Mouse (Mus musculus): ENCODE results near the gene Tpsb2. TPM values are rescaled to one million over a fixed set of nuclear protein-coding genes. Genes with fewer than 3 reads are reported as not detected.

Tpsb2 gene
- polyA plus RNA-seq, 1 experiment from 2014 or later, result 0.20 TPM

GRCm38 (mm10) chr17:25345462-25345861 is 20.6 kb upstream of the Tpsb2 start, which contains the start of gene Tpsab1:
Gene Tpsab1, minus strand, starts transcription at chr17:25345562.
- Histone ChIP-seq H3K4me1 (ENCODE audit: control insufficient read depth, insufficient read depth, low read length) (no peaks in the 10 kb centered on the region), H3K36me3 (ENCODE audit: control insufficient read depth, insufficient read depth, low read length) (no peaks in the 10 kb centered on the region), H3K9ac (replicated peaks; ENCODE audit: low read length) (no peak within 1 kb of the TSS), H3K27ac (replicated peaks; ENCODE audit: low read depth, low read length) (no peak within 1 kb of the TSS), H3K9me3 (ENCODE audit: control insufficient read depth, low read length) (no peaks in the 10 kb centered on the region), H3K4me2 (ENCODE audit: low read length) (no peak within 1 kb of the TSS), H3K27me3 (ENCODE audit: control insufficient read depth, insufficient read depth, low read length) (no peaks in the 10 kb centered on the region), H3K4me3 (replicated peaks; ENCODE audit: low read depth, low read length) (no peak within 1 kb of the TSS)
- WGBS, result 93% methylated on average over 4 of the region's 4 CpGs
- DNase-seq, result no peak
- ATAC-seq (ENCODE audit: low FRiP score, low TSS enrichment), result no peak

- no peak overlapping the region for H3K4me2 ChIP-seq (ENCODE audit: low read length)
- H3K36me3 ChIP-seq (ENCODE audit: control insufficient read depth, insufficient read depth, low read length), result no peaks in the 10 kb centered on the region
- no peaks in the 10 kb centered on the region for H3K9me3 ChIP-seq (ENCODE audit: control insufficient read depth, low read length)
- ATAC-seq (ENCODE audit: low FRiP score, low TSS enrichment) (no peak), DNase-seq (no peak)
- no peak overlapping the region for H3K27ac ChIP-seq (replicated peaks; ENCODE audit: low read depth, low read length)
- H3K9ac ChIP-seq (replicated peaks; ENCODE audit: low read length), result no peak overlapping the region
- H3K4me3 ChIP-seq (replicated peaks; ENCODE audit: low read depth, low read length), result no peak overlapping the region
- H3K4me1 ChIP-seq (ENCODE audit: control insufficient read depth, insufficient read depth, low read length), result no peaks in the 10 kb centered on the region
- no peaks in the 10 kb centered on the region for H3K27me3 ChIP-seq (ENCODE audit: control insufficient read depth, insufficient read depth, low read length)
- 80% methylated on average over 2 of the region's 2 CpGs for WGBS
Measured at GRCm38 (mm10) chr17:25361291-25361690, 4.8 kb upstream of the Tpsb2 start.

GRCm38 (mm10) chr17:25363726-25364125 is 2.4 kb upstream of the Tpsb2 start:
- DNase-seq (peak; percentile 41), ATAC-seq (ENCODE audit: low FRiP score, low TSS enrichment) (no peak)
- Histone ChIP-seq H3K4me3 (replicated peaks; ENCODE audit: low read depth, low read length) (no peak overlapping the region), H3K4me1 (ENCODE audit: control insufficient read depth, insufficient read depth, low read length) (no peaks in the 10 kb centered on the region), H3K27ac (replicated peaks; ENCODE audit: low read depth, low read length) (no peak overlapping the region), H3K9ac (replicated peaks; ENCODE audit: low read length) (no peak overlapping the region), H3K9me3 (ENCODE audit: control insufficient read depth, low read length) (no peaks in the 10 kb centered on the region), H3K4me2 (ENCODE audit: low read length) (no peak overlapping the region), H3K27me3 (ENCODE audit: control insufficient read depth, insufficient read depth, low read length) (no peaks in the 10 kb centered on the region), H3K36me3 (ENCODE audit: control insufficient read depth, insufficient read depth, low read length) (no peaks in the 10 kb centered on the region)
- 6% methylated on average over 1 of the region's 1 CpGs for WGBS

GRCm38 (mm10) chr17:25368973-25369372 is 2.9 kb downstream of the Tpsb2 start, which contains the start of gene Tpsg1:
Gene Tpsg1, plus strand, starts transcription at chr17:25369273.
- DNase-seq, result no peak
- no peak within 1 kb of the TSS for H3K4me2 ChIP-seq (ENCODE audit: low read length)
- H3K9me3 ChIP-seq (ENCODE audit: control insufficient read depth, low read length), result no peaks in the 10 kb centered on the region
- H3K27ac ChIP-seq (replicated peaks; ENCODE audit: low read depth, low read length), result no peak within 1 kb of the TSS
- 87% methylated on average over 3 of the region's 3 CpGs for WGBS
- no peaks in the 10 kb centered on the region for H3K36me3 ChIP-seq (ENCODE audit: control insufficient read depth, insufficient read depth, low read length)
- H3K4me1 ChIP-seq (ENCODE audit: control insufficient read depth, insufficient read depth, low read length), result no peaks in the 10 kb centered on the region
- no peak for ATAC-seq (ENCODE audit: low FRiP score, low TSS enrichment)
- no peak within 1 kb of the TSS for H3K9ac ChIP-seq (replicated peaks; ENCODE audit: low read length)
- H3K27me3 ChIP-seq (ENCODE audit: control insufficient read depth, insufficient read depth, low read length), result no peaks in the 10 kb centered on the region
- no peak within 1 kb of the TSS for H3K4me3 ChIP-seq (replicated peaks; ENCODE audit: low read depth, low read length)

GRCm38 (mm10) chr17:25372491-25372890 is 6.4 kb downstream of the Tpsb2 start:
- no peak overlapping the region for H3K4me2 ChIP-seq (ENCODE audit: low read length)
- H3K27me3 ChIP-seq (ENCODE audit: control insufficient read depth, insufficient read depth, low read length), result no peaks in the 10 kb centered on the region
- no peaks in the 10 kb centered on the region for H3K4me1 ChIP-seq (ENCODE audit: control insufficient read depth, insufficient read depth, low read length)
- H3K9ac ChIP-seq (replicated peaks; ENCODE audit: low read length), result no peak overlapping the region
- no peak overlapping the region for H3K27ac ChIP-seq (replicated peaks; ENCODE audit: low read depth, low read length)
- no peaks in the 10 kb centered on the region for H3K9me3 ChIP-seq (ENCODE audit: control insufficient read depth, low read length)
- ATAC-seq (ENCODE audit: low FRiP score, low TSS enrichment) (no peak), DNase-seq (no peak)
- H3K36me3 ChIP-seq (ENCODE audit: control insufficient read depth, insufficient read depth, low read length), result peaks cover 26% of the 10 kb centered on the region
- WGBS, result 83% methylated on average over 8 of the region's 8 CpGs
- H3K4me3 ChIP-seq (replicated peaks; ENCODE audit: low read depth, low read length), result no peak overlapping the region

- H3K36me3 ChIP-seq (ENCODE audit: control insufficient read depth, insufficient read depth, low read length), result peaks cover 34% of the 10 kb centered on the region
- H3K9ac ChIP-seq (replicated peaks; ENCODE audit: low read length), result no peak overlapping the region
- H3K4me2 ChIP-seq (ENCODE audit: low read length), result no peak overlapping the region
- H3K9me3 ChIP-seq (ENCODE audit: control insufficient read depth, low read length), result no peaks in the 10 kb centered on the region
- peak; percentile 42 for DNase-seq
- H3K4me3 ChIP-seq (replicated peaks; ENCODE audit: low read depth, low read length), result no peak overlapping the region
- no peak for ATAC-seq (ENCODE audit: low FRiP score, low TSS enrichment)
- no peaks in the 10 kb centered on the region for H3K4me1 ChIP-seq (ENCODE audit: control insufficient read depth, insufficient read depth, low read length)
- no peaks in the 10 kb centered on the region for H3K27me3 ChIP-seq (ENCODE audit: control insufficient read depth, insufficient read depth, low read length)
- 44% methylated on average over 9 of the region's 9 CpGs for WGBS
- no peak overlapping the region for H3K27ac ChIP-seq (replicated peaks; ENCODE audit: low read depth, low read length)
Measured at GRCm38 (mm10) chr17:25374011-25374410, 7.9 kb downstream of the Tpsb2 start.

- DNase-seq, result no peak
- Histone ChIP-seq H3K4me2 (ENCODE audit: low read length) (no peak overlapping the region), H3K4me1 (ENCODE audit: control insufficient read depth, insufficient read depth, low read length) (no peaks in the 10 kb centered on the region), H3K27ac (replicated peaks; ENCODE audit: low read depth, low read length) (no peak overlapping the region), H3K9me3 (ENCODE audit: control insufficient read depth, low read length) (no peaks in the 10 kb centered on the region), H3K4me3 (replicated peaks; ENCODE audit: low read depth, low read length) (no peak overlapping the region), H3K9ac (replicated peaks; ENCODE audit: low read length) (no peak overlapping the region), H3K36me3 (ENCODE audit: control insufficient read depth, insufficient read depth, low read length) (peaks cover 30% of the 10 kb centered on the region), H3K27me3 (ENCODE audit: control insufficient read depth, insufficient read depth, low read length) (no peaks in the 10 kb centered on the region)
- WGBS, result 89% methylated on average over 4 of the region's 4 CpGs
- ATAC-seq (ENCODE audit: low FRiP score, low TSS enrichment), result no peak
Measured at GRCm38 (mm10) chr17:25394526-25394925, 28.4 kb downstream of the Tpsb2 start.

- Histone ChIP-seq H3K4me2 (ENCODE audit: low read length) (no peak overlapping the region), H3K9ac (replicated peaks; ENCODE audit: low read length) (no peak overlapping the region), H3K4me3 (replicated peaks; ENCODE audit: low read depth, low read length) (no peak overlapping the region), H3K9me3 (ENCODE audit: control insufficient read depth, low read length) (no peaks in the 10 kb centered on the region), H3K4me1 (ENCODE audit: control insufficient read depth, insufficient read depth, low read length) (peaks cover 19% of the 10 kb centered on the region), H3K27ac (replicated peaks; ENCODE audit: low read depth, low read length) (no peak overlapping the region), H3K36me3 (ENCODE audit: control insufficient read depth, insufficient read depth, low read length) (0 out of 2 replicates have a peak, but pooled peaks cover 12% of the 10 kb centered on the region), H3K27me3 (ENCODE audit: control insufficient read depth, insufficient read depth, low read length) (no peaks in the 10 kb centered on the region)
- peak; percentile 92 for DNase-seq
- ATAC-seq (ENCODE audit: low FRiP score, low TSS enrichment), result peak; percentile 43
- whole genome bisulfite sequencing, result 31% methylated on average over 14 of the region's 14 CpGs
Measured at GRCm38 (mm10) chr17:25397804-25398519, 31.9 kb downstream of the Tpsb2 start.

GRCm38 (mm10) chr17:25398520-25398838 is 32.4 kb downstream of the Tpsb2 start:
- H3K9ac ChIP-seq (replicated peaks; ENCODE audit: low read length), result no peak overlapping the region
- WGBS, result 53% methylated on average over 13 of the region's 13 CpGs
- H3K4me2 ChIP-seq (ENCODE audit: low read length), result no peak overlapping the region
- H3K27me3 ChIP-seq (ENCODE audit: control insufficient read depth, insufficient read depth, low read length), result no peaks in the 10 kb centered on the region
- no peak overlapping the region for H3K4me3 ChIP-seq (replicated peaks; ENCODE audit: low read depth, low read length)
- H3K36me3 ChIP-seq (ENCODE audit: control insufficient read depth, insufficient read depth, low read length), result 0 out of 2 replicates have a peak, but pooled peaks cover 9% of the 10 kb centered on the region
- no peak overlapping the region for H3K27ac ChIP-seq (replicated peaks; ENCODE audit: low read depth, low read length)
- DNase-seq, result peak; percentile 30
- peaks cover 19% of the 10 kb centered on the region for H3K4me1 ChIP-seq (ENCODE audit: control insufficient read depth, insufficient read depth, low read length)
- peak; percentile 29; the same call in 1 of the 2 replicates for ATAC-seq (ENCODE audit: low FRiP score, low TSS enrichment)
- no peaks in the 10 kb centered on the region for H3K9me3 ChIP-seq (ENCODE audit: control insufficient read depth, low read length)
